Mouse (Mus musculus) midbrain, embryonic 11.5 days (tissue): ENCODE results near the gene Gm20538. TPM values are rescaled to one million over a fixed set of nuclear protein-coding genes. Genes with fewer than 3 reads are reported as not detected.

Experiments
- ATAC-seq: fragments of 200-750 bp; cut with Nextera tagmentation; 2 replicates; pipeline ENCODE4 v1.8.0; 2017; ENCODE audit warnings: moderate TSS enrichment, moderate library complexity; ENCODE audit not compliant: low FRiP score
- DNase-seq: peaks from one replicate; pipeline ENCODE4 v3.0.0; 2015; ENCODE audit warnings: low spot score; ENCODE audit errors: missing footprints
- H3K27ac ChIP-seq: fragments of 300-500 bp; sonication (generic); 2 replicates; pipeline ENCODE4 v1.5.1; 2014; ENCODE audit warnings: low read depth, low read length
- H3K27me3 ChIP-seq: fragments of 300-500 bp; sonication (generic); 2 replicates; pipeline ENCODE4 v1.6.1; 2014; ENCODE audit warnings: mild to moderate bottlenecking, low read length, moderate library complexity, mixed read lengths; ENCODE audit not compliant: control insufficient read depth, insufficient read depth
- H3K36me3 ChIP-seq: fragments of 300-500 bp; sonication (generic); 2 replicates; pipeline ENCODE4 v1.6.1; 2014; ENCODE audit warnings: mild to moderate bottlenecking, low read length, moderate library complexity, mixed read lengths; ENCODE audit not compliant: control insufficient read depth, insufficient read depth
- H3K4me1 ChIP-seq: fragments of 300-500 bp; sonication (generic); 2 replicates; pipeline ENCODE4 v1.6.1; 2014; ENCODE audit warnings: low read length; ENCODE audit not compliant: control insufficient read depth, insufficient read depth
- H3K4me2 ChIP-seq: fragments of 300-500 bp; sonication (generic); 2 replicates; pipeline ENCODE4 v1.6.1; 2014; ENCODE audit warnings: mild to moderate bottlenecking, moderate library complexity
- H3K4me3 ChIP-seq: fragments of 300-500 bp; sonication (generic); 2 replicates; pipeline ENCODE4 v1.5.1; 2014; ENCODE audit warnings: low read depth, low read length
- H3K9ac ChIP-seq: fragments of 300-500 bp; sonication (generic); 2 replicates; pipeline ENCODE4 v1.6.1; 2014; ENCODE audit warnings: low read length
- H3K9me3 ChIP-seq: fragments of 300-500 bp; sonication (generic); 2 replicates; pipeline ENCODE4 v1.6.1; 2016; ENCODE audit warnings: low read length; ENCODE audit not compliant: control insufficient read depth
- WGBS: fragments of 180-500 bp; shearing (Covaris S2); extraction: QIAGEN DNeasy Blood & Tissue Kit; methylation state at CpG from one replicate; pipeline ENCODE4 v1.1.7; 2014; 5-methylcytosine and 5-hydroxymethylcytosine counted together
- polyA plus RNA-seq: library from polyadenylated mRNA; unstranded; fragments of >200 nt; fragmentation: Nextera tagmentation; extraction: Ambion mirVana; gene quantifications from 2 replicates; pipeline ENCODE4 v1.2.1, GENCODE M21; 2014

Gene Gm20538
- polyA plus RNA-seq, 1 experiment from 2014 or later, result not detected

- no peaks in the 10 kb centered on the region for H3K27me3 ChIP-seq
- no peaks in the 10 kb centered on the region for H3K4me1 ChIP-seq
- no peak overlapping the region for H3K4me2 ChIP-seq
- peaks cover 6% of the 10 kb centered on the region for H3K36me3 ChIP-seq
- H3K27ac ChIP-seq, result no peak overlapping the region
- DNase-seq, result no peak
- 84% methylated on average over 7 of the region's 7 CpGs for whole genome bisulfite sequencing
- H3K9me3 ChIP-seq, result no peaks in the 10 kb centered on the region
- H3K9ac ChIP-seq, result no peak overlapping the region
- no peak for ATAC-seq
- H3K4me3 ChIP-seq, result no peak overlapping the region
These were observed 23.6 kb upstream of the Gm20538 start for GRCm38 (mm10) chr19:44576275-44576674.

DNA sequence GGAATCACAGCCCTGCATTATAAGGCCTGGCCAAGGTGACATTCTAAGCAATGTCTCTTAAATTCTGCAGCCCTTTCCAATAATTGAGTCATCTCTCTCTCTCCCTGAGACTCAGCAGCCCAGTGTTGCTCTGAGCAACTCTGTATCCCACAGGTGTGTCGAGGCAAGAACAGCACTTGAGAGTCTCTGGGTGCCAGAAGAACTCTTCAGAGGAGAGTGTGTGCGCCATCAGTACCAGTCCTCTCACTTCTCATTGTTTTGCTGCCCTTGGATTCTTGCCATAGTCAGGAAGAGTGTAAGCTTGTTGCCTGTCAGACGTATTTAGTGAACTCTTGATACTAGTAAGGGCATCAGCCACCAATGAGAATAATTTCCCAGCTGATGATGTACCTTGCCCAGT lies 15.1 kb upstream of the Gm20538 start:
- Histone ChIP-seq H3K4me1 (peaks cover 11% of the 10 kb centered on the region), H3K9ac (no peak overlapping the region), H3K9me3 (no peaks in the 10 kb centered on the region), H3K4me2 (no peak overlapping the region), H3K4me3 (no peak overlapping the region), H3K36me3 (peaks cover 29% of the 10 kb centered on the region), H3K27me3 (no peaks in the 10 kb centered on the region), H3K27ac (no peak overlapping the region)
- no peak for ATAC-seq
- WGBS, result 94% methylated on average over 3 of the region's 3 CpGs
- no peak for DNase-seq

DNA sequence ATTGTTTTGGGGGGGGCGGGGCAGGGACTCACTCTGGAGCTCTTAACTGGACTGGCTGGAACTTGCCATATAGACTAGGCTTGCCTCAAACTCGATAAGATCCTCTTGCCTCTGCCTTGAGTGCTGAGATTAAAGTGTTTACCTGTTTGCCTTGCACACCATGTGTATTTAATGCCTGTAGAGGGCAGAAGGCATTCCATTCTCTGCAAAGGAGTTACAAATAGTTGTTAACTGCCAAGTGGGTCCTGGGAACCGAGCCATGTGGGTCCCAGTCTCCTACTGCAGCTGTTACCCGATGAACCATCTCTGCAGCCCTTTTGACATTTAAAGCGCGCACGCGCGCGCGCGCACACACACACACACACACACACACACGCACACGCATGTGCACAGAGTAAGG lies 11.4 kb upstream of the Gm20538 start:
- DNase-seq (no peak), ATAC-seq (no peak)
- H3K4me3 ChIP-seq, result no peak overlapping the region
- H3K4me1 ChIP-seq, result peaks cover 11% of the 10 kb centered on the region
- H3K4me2 ChIP-seq, result no peak overlapping the region; the same call in 1 of the 2 replicates
- no peaks in the 10 kb centered on the region for H3K9me3 ChIP-seq
- peaks cover 19% of the 10 kb centered on the region for H3K36me3 ChIP-seq
- no peak overlapping the region for H3K9ac ChIP-seq
- H3K27ac ChIP-seq, result no peak overlapping the region
- H3K27me3 ChIP-seq, result no peaks in the 10 kb centered on the region
- WGBS, result 93% methylated on average over 14 of the region's 14 CpGs

DNA sequence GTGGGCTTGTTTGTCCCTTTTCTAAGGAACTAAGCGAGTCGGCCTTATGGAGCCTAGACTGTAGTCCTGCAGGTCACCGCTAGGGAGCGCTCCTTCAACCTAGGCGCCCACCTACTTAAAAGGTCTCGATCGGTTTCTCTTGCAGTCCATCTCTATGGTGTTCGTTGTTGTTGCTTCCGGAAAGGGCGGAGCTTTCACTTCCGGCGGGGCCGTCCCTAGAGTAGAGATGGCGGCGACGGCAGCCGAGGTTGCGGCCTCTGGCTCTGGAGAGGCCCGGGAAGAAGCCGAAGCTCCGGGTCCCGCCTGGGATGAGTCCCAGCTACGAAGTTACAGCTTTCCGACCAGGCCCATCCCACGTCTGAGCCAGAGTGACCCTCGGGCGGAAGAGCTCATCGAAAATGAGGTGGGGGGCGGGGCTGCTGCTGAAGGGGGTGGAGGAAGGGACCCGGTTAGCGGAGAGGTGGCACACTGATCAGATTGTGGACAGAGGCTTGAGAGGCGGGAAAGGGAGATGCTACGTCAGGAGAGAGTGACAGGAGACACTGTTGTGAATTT lies 10.1 kb upstream of the Gm20538 start, which contains the start of gene Hif1an:
Hif1an (plus strand) TSS at position 199 of the 555 bp plus-strand sequence.
- Histone ChIP-seq H3K27ac (peak within 1 kb of the TSS; percentile 69), H3K9me3 (no peaks in the 10 kb centered on the region), H3K9ac (peak within 1 kb of the TSS; percentile 88), H3K27me3 (no peaks in the 10 kb centered on the region), H3K4me1 (peaks cover 11% of the 10 kb centered on the region), H3K4me3 (peak within 1 kb of the TSS; percentile 83), H3K36me3 (peaks cover 11% of the 10 kb centered on the region; the same call in 1 of the 2 replicates), H3K4me2 (peak within 1 kb of the TSS; percentile 84)
- DNase-seq (peak; percentile 100), ATAC-seq (peak; percentile 98)
- WGBS, result under 1% methylated on average over 33 of the region's 33 CpGs

DNA sequence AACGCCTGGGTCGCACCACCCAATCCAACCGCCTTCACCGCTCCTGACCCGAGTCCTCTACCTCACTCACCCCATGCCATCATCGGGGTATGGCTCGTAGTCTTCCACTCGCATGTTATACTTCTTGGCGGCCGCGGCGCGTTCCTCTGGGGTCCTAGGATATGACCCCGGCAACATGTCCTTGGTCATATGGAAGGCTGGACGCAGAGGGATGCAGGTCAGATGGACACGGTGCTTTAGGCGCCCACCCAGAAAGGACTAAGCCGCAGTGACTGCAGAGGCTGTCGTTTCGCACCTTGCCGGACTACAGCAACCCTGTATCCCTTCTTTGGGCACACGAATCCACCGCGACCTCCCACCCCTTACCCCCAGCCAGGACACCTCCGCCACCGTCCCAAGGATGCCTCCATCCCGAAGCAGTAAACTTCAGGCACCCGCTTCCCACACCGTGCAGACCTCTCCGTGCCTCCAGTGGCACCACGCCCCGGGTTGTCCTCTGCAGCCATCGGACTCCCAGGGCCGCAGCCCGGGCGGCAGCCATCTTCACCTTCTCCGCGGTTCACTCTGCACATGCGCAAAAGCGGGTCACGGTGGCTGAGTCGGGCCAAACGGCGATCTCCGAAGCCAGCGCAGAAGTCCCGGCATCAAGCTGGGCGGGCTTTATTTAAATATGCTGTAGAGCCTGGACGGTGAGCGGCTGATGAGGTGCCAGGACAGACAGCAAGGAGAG lies 2.4 kb upstream of the Gm20538 start, which contains the start of gene Ndufb8:
Ndufb8 (minus strand) TSS at position 580 of the 730 bp plus-strand sequence.
- ATAC-seq, result peak; percentile 92
- Histone ChIP-seq H3K9me3 (no peaks in the 10 kb centered on the region), H3K36me3 (peaks cover 9% of the 10 kb centered on the region; the same call in 1 of the 2 replicates), H3K27ac (no peak within 1 kb of the TSS), H3K4me1 (peaks cover 7% of the 10 kb centered on the region), H3K4me2 (peak within 1 kb of the TSS; percentile 91), H3K4me3 (peak within 1 kb of the TSS; percentile 93), H3K27me3 (no peaks in the 10 kb centered on the region), H3K9ac (peak within 1 kb of the TSS; percentile 90)
- DNase-seq, result peak; percentile 100
- WGBS, result under 1% methylated on average over 50 of the region's 50 CpGs

GRCm38 (mm10) chr19:44554490-44554860 lies 1.8 kb upstream of the Gm20538 start:
- H3K9me3 ChIP-seq, result no peaks in the 10 kb centered on the region
- no peaks in the 10 kb centered on the region for H3K27me3 ChIP-seq
- DNase-seq, result no peak
- peak overlapping the region; percentile 91 for H3K4me2 ChIP-seq
- H3K9ac ChIP-seq, result peak overlapping the region; percentile 90
- ATAC-seq, result 0 out of 2 replicates have a peak, but pooled peaks have one; percentile 17
- 6% methylated on average over 8 of the region's 8 CpGs for WGBS
- no peak overlapping the region for H3K27ac ChIP-seq
- H3K4me1 ChIP-seq, result peaks cover 7% of the 10 kb centered on the region
- H3K4me3 ChIP-seq, result peak overlapping the region; percentile 93
- H3K36me3 ChIP-seq, result peaks cover 13% of the 10 kb centered on the region; the same call in 1 of the 2 replicates

- peaks cover 13% of the 10 kb centered on the region; the same call in 1 of the 2 replicates for H3K36me3 ChIP-seq
- ATAC-seq (no peak), DNase-seq (no peak)
- WGBS, result 94% methylated on average over 4 of the region's 4 CpGs
- no peak overlapping the region for H3K4me3 ChIP-seq
- no peak overlapping the region for H3K9ac ChIP-seq
- no peak overlapping the region for H3K4me2 ChIP-seq
- no peak overlapping the region for H3K27ac ChIP-seq
- H3K9me3 ChIP-seq, result no peaks in the 10 kb centered on the region
- peaks cover 7% of the 10 kb centered on the region for H3K4me1 ChIP-seq
- H3K27me3 ChIP-seq, result no peaks in the 10 kb centered on the region
These were observed 655 bp upstream of the Gm20538 start for GRCm38 (mm10) chr19:44553286-44553685.

GRCm38 (mm10) chr19:44545321-44546041 lies 7.2 kb downstream of the Gm20538 start, which contains the start of gene Sec31b:
Gene Sec31b (minus strand): TSS chr19:44545864.
- Histone ChIP-seq H3K9ac (peak within 1 kb of the TSS; percentile 68), H3K4me2 (peak within 1 kb of the TSS; percentile 79), H3K27me3 (peaks cover 30% of the 10 kb centered on the region), H3K36me3 (peaks cover 8% of the 10 kb centered on the region; the same call in 1 of the 2 replicates), H3K27ac (no peak within 1 kb of the TSS), H3K4me3 (peak within 1 kb of the TSS; percentile 54), H3K9me3 (peaks cover 4% of the 10 kb centered on the region; the same call in 1 of the 2 replicates), H3K4me1 (peaks cover 6% of the 10 kb centered on the region)
- DNase-seq (peak; percentile 91), ATAC-seq (peak; percentile 63)
- 2% methylated on average over 47 of the region's 47 CpGs for WGBS
